Mouse (Mus musculus): Measurements from ENCODE around the gene Utrn. TPM values are rescaled to one million over a fixed set of nuclear protein-coding genes. Genes with fewer than 3 reads are reported as not detected.

The Utrn gene
- polyA plus RNA-seq (2015; fragmentation: Nextera tagmentation; extraction: Ambion mirVana), result 31.2 and 37.4 TPM in 2 replicates

GRCm38 (mm10) chr10:12869029-12869671 lies at the start of gene Utrn:
Utrn (minus strand) TSS chr10:12869365.
- Histone ChIP-seq H3K4me2 (ENCODE audit: low read depth, low read length) (peak within 1 kb of the TSS; percentile 89), H3K27ac (ENCODE audit: low read length) (peak within 1 kb of the TSS; percentile 91), H3K4me1 (ENCODE audit: control insufficient read depth, insufficient read depth, low read length) (peaks cover 10% of the 10 kb centered on the region), H3K9ac (ENCODE audit: low read depth, low read length) (peak within 1 kb of the TSS; percentile 90), H3K27me3 (replicated peaks; ENCODE audit: control insufficient read depth, insufficient read depth, low read length) (no peaks in the 10 kb centered on the region), H3K4me3 (ENCODE audit: low read length) (peak within 1 kb of the TSS; percentile 80), H3K36me3 (ENCODE audit: control insufficient read depth, insufficient read depth, low read length) (no peaks in the 10 kb centered on the region), H3K9me3 (ENCODE audit: control insufficient read depth, low read length) (no peaks in the 10 kb centered on the region)
- under 1% methylated on average over 74 of the region's 77 CpGs for WGBS
- peak; percentile 93 for ATAC-seq

DNA sequence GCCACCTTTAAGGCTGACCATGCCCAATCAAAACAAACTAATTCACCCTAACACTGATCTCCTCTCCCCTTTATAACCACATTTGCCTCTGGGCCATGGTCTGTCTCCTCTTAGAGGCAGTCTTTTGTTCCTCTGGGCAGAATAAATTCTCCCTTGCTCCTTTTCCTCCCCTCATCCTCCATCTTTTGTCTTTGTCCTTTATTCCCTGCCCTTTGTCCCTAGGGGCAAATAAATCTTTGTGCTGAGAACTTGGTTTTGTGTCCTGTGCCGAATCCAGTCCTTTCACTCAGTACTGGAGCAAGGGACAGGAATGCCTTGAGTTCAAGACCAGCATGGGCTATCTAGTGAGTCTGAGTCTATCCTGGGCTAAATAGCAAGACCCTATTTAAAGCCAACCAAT lies 48.5 kb upstream of the Utrn start:
- 67% methylated on average over 1 of the region's 1 CpGs for WGBS
- no peaks in the 10 kb centered on the region for H3K9me3 ChIP-seq (ENCODE audit: control insufficient read depth, low read length)
- H3K4me3 ChIP-seq (ENCODE audit: low read length), result no peak overlapping the region
- no peak overlapping the region for H3K9ac ChIP-seq (ENCODE audit: low read depth, low read length)
- ATAC-seq, result no peak
- no peak overlapping the region for H3K27ac ChIP-seq (ENCODE audit: low read length)
- no peaks in the 10 kb centered on the region for H3K36me3 ChIP-seq (ENCODE audit: control insufficient read depth, insufficient read depth, low read length)
- H3K4me2 ChIP-seq (ENCODE audit: low read depth, low read length), result no peak overlapping the region
- no peaks in the 10 kb centered on the region for H3K4me1 ChIP-seq (ENCODE audit: control insufficient read depth, insufficient read depth, low read length)
- H3K27me3 ChIP-seq (replicated peaks; ENCODE audit: control insufficient read depth, insufficient read depth, low read length), result no peaks in the 10 kb centered on the region

GRCm38 (mm10) chr10:12916376-12916775 lies 47.2 kb upstream of the Utrn start:
- H3K4me2 ChIP-seq (ENCODE audit: low read depth, low read length), result no peak overlapping the region
- H3K36me3 ChIP-seq (ENCODE audit: control insufficient read depth, insufficient read depth, low read length), result no peaks in the 10 kb centered on the region
- ATAC-seq, result no peak
- H3K27ac ChIP-seq (ENCODE audit: low read length), result no peak overlapping the region
- no peaks in the 10 kb centered on the region for H3K4me1 ChIP-seq (ENCODE audit: control insufficient read depth, insufficient read depth, low read length)
- no peak overlapping the region for H3K4me3 ChIP-seq (ENCODE audit: low read length)
- no peaks in the 10 kb centered on the region for H3K27me3 ChIP-seq (replicated peaks; ENCODE audit: control insufficient read depth, insufficient read depth, low read length)
- WGBS, result 81% methylated on average over 6 of the region's 6 CpGs
- H3K9me3 ChIP-seq (ENCODE audit: control insufficient read depth, low read length), result no peaks in the 10 kb centered on the region
- H3K9ac ChIP-seq (ENCODE audit: low read depth, low read length), result no peak overlapping the region

DNA sequence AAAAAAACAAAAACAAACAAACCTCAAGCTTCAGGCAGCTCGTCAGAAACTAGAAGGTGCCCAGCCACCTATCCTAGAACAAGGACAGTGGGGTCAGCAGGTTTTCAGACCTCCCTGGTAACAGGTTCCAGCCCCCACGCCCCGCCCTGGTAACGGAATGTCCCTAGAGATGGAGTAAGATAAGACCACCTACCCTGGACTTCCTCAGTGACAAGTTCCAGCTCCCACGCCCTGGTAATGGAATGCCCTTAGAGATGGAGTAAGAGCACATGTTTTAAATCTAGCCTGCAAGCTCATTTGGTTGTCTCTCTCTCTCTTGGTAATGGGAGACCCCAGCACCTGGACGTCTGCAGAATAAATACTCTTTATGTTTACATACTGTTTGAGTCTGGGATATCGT lies 46.7 kb upstream of the Utrn start:
- Histone ChIP-seq H3K4me1 (ENCODE audit: control insufficient read depth, insufficient read depth, low read length) (no peaks in the 10 kb centered on the region), H3K9me3 (ENCODE audit: control insufficient read depth, low read length) (no peaks in the 10 kb centered on the region), H3K27ac (ENCODE audit: low read length) (no peak overlapping the region), H3K4me3 (ENCODE audit: low read length) (no peak overlapping the region), H3K9ac (ENCODE audit: low read depth, low read length) (no peak overlapping the region), H3K27me3 (replicated peaks; ENCODE audit: control insufficient read depth, insufficient read depth, low read length) (no peaks in the 10 kb centered on the region), H3K4me2 (ENCODE audit: low read depth, low read length) (no peak overlapping the region), H3K36me3 (ENCODE audit: control insufficient read depth, insufficient read depth, low read length) (no peaks in the 10 kb centered on the region)
- ATAC-seq, result no peak
- WGBS, result 43% methylated on average over 7 of the region's 7 CpGs

DNA sequence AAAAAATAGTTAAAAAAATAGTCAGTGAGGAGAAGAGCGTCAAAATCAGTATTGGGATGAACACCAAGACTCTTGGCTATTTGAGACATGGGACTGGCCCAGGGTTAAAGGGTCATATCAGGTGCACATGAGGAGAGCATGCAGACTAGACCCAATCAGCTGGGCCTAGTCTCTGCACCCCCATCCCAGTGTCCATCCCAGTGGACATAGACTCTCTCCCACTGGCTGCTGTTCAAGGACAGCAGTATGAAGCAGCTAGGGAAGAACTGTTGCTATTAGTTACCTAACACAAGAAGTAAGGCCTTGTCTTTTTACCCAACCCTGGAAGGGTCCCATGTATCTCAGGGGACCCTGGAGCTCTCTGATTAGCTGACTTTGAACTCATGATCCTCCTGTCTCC lies 45.0 kb upstream of the Utrn start:
- H3K36me3 ChIP-seq (ENCODE audit: control insufficient read depth, insufficient read depth, low read length), result no peaks in the 10 kb centered on the region
- no peaks in the 10 kb centered on the region for H3K27me3 ChIP-seq (replicated peaks; ENCODE audit: control insufficient read depth, insufficient read depth, low read length)
- ATAC-seq, result no peak
- WGBS, result 100% methylated on average over 1 of the region's 1 CpGs
- no peak overlapping the region for H3K27ac ChIP-seq (ENCODE audit: low read length)
- H3K4me3 ChIP-seq (ENCODE audit: low read length), result no peak overlapping the region
- no peak overlapping the region for H3K4me2 ChIP-seq (ENCODE audit: low read depth, low read length)
- H3K4me1 ChIP-seq (ENCODE audit: control insufficient read depth, insufficient read depth, low read length), result no peaks in the 10 kb centered on the region
- no peaks in the 10 kb centered on the region for H3K9me3 ChIP-seq (ENCODE audit: control insufficient read depth, low read length)
- no peak overlapping the region for H3K9ac ChIP-seq (ENCODE audit: low read depth, low read length)

GRCm38 (mm10) chr10:12911981-12912530 lies 42.9 kb upstream of the Utrn start:
- Histone ChIP-seq H3K27ac (ENCODE audit: low read length) (peak overlapping the region; percentile 29), H3K36me3 (ENCODE audit: control insufficient read depth, insufficient read depth, low read length) (no peaks in the 10 kb centered on the region), H3K4me3 (ENCODE audit: low read length) (no peak overlapping the region), H3K27me3 (replicated peaks; ENCODE audit: control insufficient read depth, insufficient read depth, low read length) (no peaks in the 10 kb centered on the region), H3K9me3 (ENCODE audit: control insufficient read depth, low read length) (no peaks in the 10 kb centered on the region), H3K4me1 (ENCODE audit: control insufficient read depth, insufficient read depth, low read length) (no peaks in the 10 kb centered on the region), H3K4me2 (ENCODE audit: low read depth, low read length) (peak overlapping the region; percentile 22; the same call in 1 of the 2 replicates), H3K9ac (ENCODE audit: low read depth, low read length) (peak overlapping the region; percentile 6; the same call in 1 of the 2 replicates)
- ATAC-seq, result 0 out of 2 replicates have a peak, but pooled peaks have one; percentile 33
- 44% methylated on average over 11 of the region's 11 CpGs for whole genome bisulfite sequencing

- Histone ChIP-seq H3K27me3 (replicated peaks; ENCODE audit: control insufficient read depth, insufficient read depth, low read length) (no peaks in the 10 kb centered on the region), H3K4me1 (ENCODE audit: control insufficient read depth, insufficient read depth, low read length) (no peaks in the 10 kb centered on the region), H3K4me3 (ENCODE audit: low read length) (no peak overlapping the region), H3K4me2 (ENCODE audit: low read depth, low read length) (no peak overlapping the region), H3K9me3 (ENCODE audit: control insufficient read depth, low read length) (no peaks in the 10 kb centered on the region), H3K36me3 (ENCODE audit: control insufficient read depth, insufficient read depth, low read length) (no peaks in the 10 kb centered on the region), H3K9ac (ENCODE audit: low read depth, low read length) (no peak overlapping the region), H3K27ac (ENCODE audit: low read length) (no peak overlapping the region; the same call in 1 of the 2 replicates)
- 75% methylated on average over 13 of the region's 13 CpGs for WGBS
- ATAC-seq, result no peak
Measured at GRCm38 (mm10) chr10:12911451-12911850, 42.3 kb upstream of the Utrn start.

GRCm38 (mm10) chr10:12909891-12910290 lies 40.7 kb upstream of the Utrn start:
- Histone ChIP-seq H3K4me3 (ENCODE audit: low read length) (no peak overlapping the region), H3K4me1 (ENCODE audit: control insufficient read depth, insufficient read depth, low read length) (no peaks in the 10 kb centered on the region), H3K27ac (ENCODE audit: low read length) (no peak overlapping the region), H3K9ac (ENCODE audit: low read depth, low read length) (no peak overlapping the region), H3K9me3 (ENCODE audit: control insufficient read depth, low read length) (no peaks in the 10 kb centered on the region), H3K27me3 (replicated peaks; ENCODE audit: control insufficient read depth, insufficient read depth, low read length) (no peaks in the 10 kb centered on the region), H3K4me2 (ENCODE audit: low read depth, low read length) (no peak overlapping the region), H3K36me3 (ENCODE audit: control insufficient read depth, insufficient read depth, low read length) (no peaks in the 10 kb centered on the region)
- 91% methylated on average over 2 of the region's 2 CpGs for WGBS
- no peak for ATAC-seq

DNA sequence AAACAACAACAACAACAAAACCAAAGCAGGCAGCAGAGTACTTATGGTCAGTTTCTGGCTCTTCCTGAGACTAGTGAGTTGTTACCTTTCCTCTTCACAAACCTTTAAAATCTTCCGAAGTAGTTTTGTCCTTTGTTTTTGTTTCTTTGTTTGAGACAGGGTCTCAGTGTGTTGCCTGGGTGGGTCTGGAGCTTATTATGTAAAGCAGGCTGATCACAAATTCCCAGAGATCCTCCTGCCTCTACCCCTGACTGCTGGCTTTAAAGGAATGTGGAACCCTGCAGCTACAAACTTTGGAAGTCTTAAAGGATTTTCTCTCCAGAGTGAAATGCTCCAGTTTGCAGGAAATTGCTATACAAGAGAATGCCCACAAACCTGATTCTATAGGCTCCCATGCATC lies 40.0 kb upstream of the Utrn start:
- WGBS, result 62% methylated on average over 1 of the region's 1 CpGs
- H3K4me1 ChIP-seq (ENCODE audit: control insufficient read depth, insufficient read depth, low read length), result no peaks in the 10 kb centered on the region

More for the DNA sequence above, 40.0 kb upstream of the Utrn start:
- Histone ChIP-seq H3K9me3 (ENCODE audit: control insufficient read depth, low read length) (no peaks in the 10 kb centered on the region), H3K27me3 (replicated peaks; ENCODE audit: control insufficient read depth, insufficient read depth, low read length) (no peaks in the 10 kb centered on the region), H3K9ac (ENCODE audit: low read depth, low read length) (no peak overlapping the region), H3K27ac (ENCODE audit: low read length) (no peak overlapping the region), H3K36me3 (ENCODE audit: control insufficient read depth, insufficient read depth, low read length) (no peaks in the 10 kb centered on the region), H3K4me2 (ENCODE audit: low read depth, low read length) (no peak overlapping the region), H3K4me3 (ENCODE audit: low read length) (no peak overlapping the region)
- ATAC-seq, result no peak

All from intestine, embryonic 16.5 days (tissue).